Mouse (Mus musculus): Measurements from ENCODE around the gene Itpr1.

Itpr1 gene

GRCm38 (mm10) chr6:108214294-108214925 lies 1.5 kb downstream of the Itpr1 start:
- no peak for DNase-seq

DNA sequence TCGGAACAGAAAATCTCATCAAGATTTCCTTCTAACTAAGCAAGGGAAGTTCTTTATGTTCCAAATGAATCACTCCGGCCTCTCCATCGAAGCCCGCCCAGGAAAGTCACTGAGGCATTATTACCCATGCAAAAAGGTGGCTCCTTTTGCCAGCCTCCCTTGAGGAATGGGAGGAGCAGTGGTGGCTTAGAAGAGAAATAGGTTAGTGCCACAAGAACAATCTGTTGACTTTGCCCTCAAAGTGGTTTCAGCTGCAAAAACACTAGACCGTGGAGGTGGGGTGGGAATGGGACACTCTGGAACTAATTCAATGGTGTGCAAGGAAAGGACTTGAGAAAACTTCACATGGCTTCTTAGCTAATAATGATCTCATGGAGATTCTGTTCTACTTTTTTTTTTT lies 3.2 kb downstream of the Itpr1 start:
- no peak for DNase-seq

GRCm38 (mm10) chr6:108216832-108217231 lies 3.9 kb downstream of the Itpr1 start:
- DNase-seq = no peak

DNA sequence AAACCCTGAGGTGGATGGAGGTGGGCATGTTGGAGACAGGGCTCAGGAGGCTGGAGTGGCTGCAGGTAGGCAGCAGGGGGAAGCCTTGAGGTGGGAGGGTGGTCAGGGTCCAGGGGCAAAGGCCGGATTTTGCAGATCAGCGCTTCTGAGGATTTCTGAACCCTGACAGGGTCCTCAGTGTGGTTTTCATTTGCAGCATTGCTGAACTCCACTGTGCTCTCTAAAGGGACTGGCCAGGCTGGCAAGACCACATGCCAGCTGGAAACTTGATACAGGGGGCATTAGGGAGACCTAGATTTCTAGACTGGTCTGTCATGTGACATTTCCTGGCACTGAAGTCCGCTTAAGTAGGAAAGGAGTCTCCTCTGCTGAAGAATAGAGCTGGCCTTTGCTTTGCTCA lies 5.1 kb downstream of the Itpr1 start:
- DNase-seq = no peak

GRCm38 (mm10) chr6:108222435-108222834 lies 9.5 kb downstream of the Itpr1 start:
- DNase-seq = no peak

DNA sequence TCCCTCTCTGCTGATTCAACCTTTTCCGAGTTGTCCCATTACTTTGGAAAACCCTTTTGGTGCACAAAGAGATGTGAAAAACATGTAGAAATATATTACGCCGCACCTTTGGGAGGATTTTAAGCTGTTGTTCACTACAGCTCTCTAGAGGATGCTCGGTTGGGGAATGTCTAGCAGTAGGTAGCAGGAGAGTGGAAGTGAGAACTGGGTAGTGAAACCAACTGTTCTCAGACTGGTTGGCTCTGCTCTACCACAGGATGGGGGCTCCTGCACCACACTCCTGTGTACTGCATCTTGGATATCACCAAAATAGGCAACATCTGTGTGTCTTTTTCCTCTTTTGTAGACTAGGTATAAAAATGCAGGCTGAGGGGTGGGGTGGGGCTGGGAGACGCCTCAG lies 10.0 kb downstream of the Itpr1 start:
- DNase-seq = no peak

DNA sequence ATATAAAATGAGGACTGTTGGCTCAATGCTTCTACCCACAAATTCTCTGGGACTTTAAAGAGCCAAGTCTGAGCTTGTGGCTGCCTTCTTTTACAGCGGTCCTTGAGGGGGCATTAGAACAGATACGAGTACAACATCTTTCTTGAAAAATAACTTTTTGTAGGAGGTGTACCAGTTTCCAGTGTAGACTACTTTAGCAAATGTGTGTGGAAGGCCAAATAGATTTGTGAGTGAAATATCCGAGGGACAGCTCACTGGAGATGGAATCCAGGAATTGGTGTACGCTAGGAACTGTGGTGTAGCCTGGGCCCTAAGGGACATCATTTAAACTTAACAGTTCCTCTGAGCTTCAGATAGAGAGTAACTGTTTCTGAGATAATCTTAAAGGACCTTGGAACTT lies 11.5 kb downstream of the Itpr1 start:
- no peak for DNase-seq

DNA sequence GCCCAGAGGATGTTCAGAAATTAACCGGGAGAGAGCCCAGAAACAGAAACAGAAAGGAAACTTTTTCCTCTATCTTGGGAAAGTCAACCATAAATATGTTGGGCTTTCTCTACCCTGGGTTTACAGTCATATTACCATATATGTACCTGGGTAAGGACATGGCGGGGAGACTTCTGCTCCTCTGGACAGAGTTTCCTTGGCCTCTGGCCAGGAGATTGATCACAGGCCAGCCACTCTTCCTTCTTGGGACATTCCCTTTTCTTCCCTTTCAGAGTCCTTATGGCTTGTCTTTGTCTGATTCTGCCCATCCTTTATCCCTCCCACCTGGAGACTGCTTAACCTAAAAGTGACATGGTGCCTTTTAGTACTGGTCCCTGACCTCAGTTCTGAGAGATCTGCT lies 12.1 kb downstream of the Itpr1 start:
- no peak for DNase-seq

GRCm38 (mm10) chr6:108226230-108226629 lies 13.3 kb downstream of the Itpr1 start:
- DNase-seq = no peak

DNA sequence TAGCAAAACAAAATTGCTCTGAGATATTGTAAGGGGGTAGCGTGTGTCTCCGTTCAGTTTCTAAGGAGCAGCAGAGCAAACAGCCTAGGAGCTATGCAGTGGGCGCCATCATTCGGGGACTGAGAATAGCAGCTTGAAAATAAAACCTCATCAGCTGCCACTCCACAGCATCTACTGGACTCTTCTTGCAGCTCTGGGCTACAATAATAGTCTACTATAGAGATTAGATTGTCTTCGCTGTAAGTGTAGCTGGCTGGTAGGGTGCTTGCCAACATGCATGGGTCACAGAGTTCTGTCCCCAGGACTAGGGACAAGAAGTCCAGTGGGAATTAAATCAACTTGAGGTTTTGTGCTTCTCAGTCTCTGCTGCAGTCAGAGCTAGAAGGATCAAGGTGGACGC lies 14.6 kb downstream of the Itpr1 start:
- DNase-seq = no peak

- no peak for DNase-seq
Measured at GRCm38 (mm10) chr6:108228048-108228447, 15.2 kb downstream of the Itpr1 start.

GRCm38 (mm10) chr6:108228601-108229000 lies 15.7 kb downstream of the Itpr1 start:
- no peak for DNase-seq

- no peak for DNase-seq
Measured at GRCm38 (mm10) chr6:108230608-108231007, 17.7 kb downstream of the Itpr1 start.

DNA sequence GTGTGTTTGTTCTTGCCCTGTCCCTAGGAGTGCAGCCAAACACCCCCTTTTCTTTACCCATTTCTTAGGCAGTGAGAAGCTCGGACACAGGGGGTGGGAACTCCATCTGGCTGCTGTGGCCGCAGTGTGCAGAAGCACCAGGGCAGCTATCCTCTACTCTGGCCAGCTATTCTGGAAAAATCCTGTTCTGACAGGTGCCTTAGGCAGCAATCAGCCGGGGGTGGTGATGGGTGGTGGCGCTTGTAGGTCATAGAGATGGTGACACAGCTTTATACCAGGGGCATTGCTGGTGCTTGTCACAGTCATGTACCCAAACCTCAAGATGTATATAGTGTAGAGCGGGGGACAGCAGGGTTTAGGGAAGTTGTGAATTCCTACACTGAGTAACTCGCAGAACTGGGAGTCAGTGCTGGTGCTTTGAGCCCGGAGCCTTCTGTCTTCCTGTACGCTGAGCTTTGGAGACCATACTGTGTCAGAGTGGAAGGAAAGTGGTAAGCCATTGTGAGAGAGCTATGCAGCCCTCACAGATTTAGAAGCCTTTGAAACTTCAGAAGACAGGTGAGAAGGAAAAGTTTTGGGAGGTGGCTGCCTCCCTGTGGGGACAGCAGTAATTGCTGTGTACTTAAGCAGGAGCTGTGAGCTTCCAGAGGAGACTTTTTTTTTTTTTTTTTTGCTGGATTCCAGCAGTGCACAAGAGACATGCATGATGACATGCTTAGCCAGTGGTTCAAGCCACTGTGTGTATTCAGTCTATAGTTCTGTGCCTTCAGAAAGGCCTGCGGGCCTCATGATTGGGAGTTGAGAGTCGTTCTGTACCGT lies 19.2 kb downstream of the Itpr1 start:
- no peak for DNase-seq

DNA sequence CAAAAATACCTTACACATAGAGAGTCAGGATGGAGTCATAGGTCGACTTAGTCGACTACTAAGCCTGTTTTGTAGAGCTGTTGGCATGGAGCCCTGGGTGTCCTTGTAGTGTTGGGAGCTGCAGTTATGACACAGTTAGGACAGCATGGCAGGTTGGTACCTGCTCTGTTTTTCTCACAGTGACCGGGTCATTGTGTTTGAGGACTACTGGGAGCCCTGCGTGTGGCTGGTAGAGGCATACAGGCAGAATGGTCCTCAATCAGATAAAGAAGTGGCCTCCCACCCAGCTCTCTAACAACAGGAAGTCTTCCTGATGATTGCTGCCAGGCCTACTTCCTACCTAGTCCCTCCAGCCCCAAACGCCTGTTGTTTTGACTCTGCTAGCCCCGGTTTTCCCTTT lies 20.2 kb downstream of the Itpr1 start:
- DNase-seq = no peak

DNA sequence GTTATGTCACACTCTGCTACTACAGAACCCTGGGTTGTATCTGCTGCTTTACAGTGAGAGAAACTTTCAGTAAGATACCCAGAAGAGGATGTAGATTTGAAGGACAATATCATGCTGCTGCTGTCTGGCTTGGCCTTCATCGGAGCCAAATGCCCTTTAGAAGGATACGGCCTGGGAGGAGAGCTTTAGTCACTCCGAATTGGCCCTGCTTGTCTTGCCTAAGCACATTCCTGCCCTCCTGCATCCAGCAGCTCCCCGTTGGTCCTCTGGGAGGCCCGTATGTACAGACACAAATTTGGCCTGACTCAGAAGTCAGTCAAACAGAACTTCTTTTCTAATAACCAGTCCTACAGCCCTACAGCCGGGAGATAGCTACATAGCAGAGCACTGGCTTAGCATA lies 21.6 kb downstream of the Itpr1 start:
- DNase-seq = no peak

GRCm38 (mm10) chr6:108235680-108236123 lies 22.8 kb downstream of the Itpr1 start:
- no peak for DNase-seq

DNA sequence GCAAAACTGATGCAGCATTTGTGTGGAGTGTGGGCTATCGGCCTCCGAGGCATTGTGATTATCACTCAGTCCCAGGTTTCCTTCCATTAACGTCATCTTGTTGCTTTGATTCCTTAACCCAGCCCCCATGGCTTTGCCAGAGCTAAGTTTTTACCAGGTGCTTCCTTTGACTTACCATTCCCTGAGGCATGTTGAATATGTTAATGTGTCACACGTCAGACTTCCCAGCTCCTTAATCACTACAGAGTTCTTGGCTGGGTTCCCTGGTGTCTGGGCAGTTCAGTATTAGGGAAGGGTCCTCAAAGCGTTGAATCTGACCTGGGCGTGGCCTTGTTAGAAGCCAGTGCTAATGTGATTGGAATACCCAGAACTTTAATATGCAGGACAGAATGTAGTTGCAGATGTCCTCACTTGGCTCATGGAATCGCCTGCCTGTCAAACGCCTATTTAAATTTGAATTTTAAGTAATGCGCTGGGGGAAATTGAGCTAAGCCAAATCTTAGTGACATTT lies 23.6 kb downstream of the Itpr1 start:
- no peak for DNase-seq

GRCm38 (mm10) chr6:108236996-108237395 lies 24.1 kb downstream of the Itpr1 start:
- DNase-seq = no peak

DNA sequence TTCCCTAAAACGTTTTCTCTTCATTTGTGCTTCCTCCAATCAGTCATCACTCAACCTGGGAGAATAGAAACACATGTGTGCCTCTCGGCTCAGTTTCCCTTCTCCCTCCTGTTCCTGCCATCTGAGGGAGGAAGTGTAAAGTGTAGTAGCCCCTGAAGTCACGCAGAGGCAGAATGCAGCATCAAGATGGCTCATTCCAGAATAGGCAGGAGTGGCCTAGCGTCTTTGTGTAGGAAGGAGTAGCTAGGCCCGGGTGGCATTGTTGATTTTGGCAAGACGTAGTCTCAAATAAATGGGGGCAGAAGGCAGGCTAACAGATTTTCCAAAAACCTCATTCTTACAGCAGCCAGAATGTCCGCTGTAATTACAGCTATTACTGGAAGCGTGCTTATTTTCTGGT lies 24.7 kb downstream of the Itpr1 start:
- DNase-seq = no peak

- no peak for DNase-seq
Measured at GRCm38 (mm10) chr6:108238011-108238410, 25.1 kb downstream of the Itpr1 start.

GRCm38 (mm10) chr6:108239056-108239455 lies 26.2 kb downstream of the Itpr1 start:
- DNase-seq = no peak

DNA sequence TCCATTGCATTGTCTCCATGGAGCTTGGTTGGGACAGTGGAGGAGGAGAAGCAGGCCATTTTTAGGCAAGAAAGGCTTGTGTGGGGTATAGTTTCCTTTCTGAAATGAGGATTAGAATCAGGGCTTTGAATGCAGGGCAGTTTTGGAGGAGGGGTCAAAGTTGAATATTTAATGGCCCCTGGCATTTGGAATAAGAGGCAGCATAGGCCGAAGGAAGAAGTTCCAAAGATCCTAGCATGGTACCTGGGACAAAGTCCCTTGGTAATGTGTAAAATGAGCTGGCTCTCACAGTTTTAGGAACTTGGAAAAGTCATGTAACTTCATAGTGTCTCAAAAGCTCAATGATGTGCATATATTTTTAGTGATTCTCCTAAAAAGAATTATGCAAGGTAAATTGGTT lies 27.1 kb downstream of the Itpr1 start:
- DNase-seq = no peak

- no peak for DNase-seq
Measured at GRCm38 (mm10) chr6:108240754-108241153, 27.9 kb downstream of the Itpr1 start.
